Mouse (Mus musculus) MEL (cell line): Measurements from ENCODE around the gene Rad17. TPM values are rescaled to one million over a fixed set of nuclear protein-coding genes. Genes with fewer than 3 reads are reported as not detected.

Experiments used
- DNase-seq: peaks from one replicate; pipeline ENCODE4 v3.0.0; 2011; ENCODE audit warnings: low read depth, low spot score
- H3K27ac ChIP-seq: 2 replicates; pipeline ENCODE4 v1.5.1; 2012; ENCODE audit warnings: low read depth, mild to moderate bottlenecking, control low read depth, low read length, moderate library complexity; ENCODE audit not compliant: control insufficient read depth
- H3K27me3 ChIP-seq, 2 experiments: fragments of 150-350 bp in 1 of 2; sonication (generic) in 1 of 2; 2 replicates each; pipeline ENCODE4 v1.6.1; 2012; ENCODE audit warnings: low read length in 2 of 2, mild to moderate bottlenecking in 2 of 2, improper control_type of control experiment in 1 of 2, moderate library complexity in 1 of 2; ENCODE audit not compliant: insufficient read depth in 2 of 2, control insufficient read depth in 1 of 2
- H3K36me3 ChIP-seq, 2 experiments: 2 replicates each; pipeline ENCODE4 v1.6.1; 2012 to 2014; ENCODE audit warnings: low read length in 2 of 2, improper control_type of control experiment in 1 of 2, inconsistent platforms in 1 of 2, mild to moderate bottlenecking in 1 of 2; ENCODE audit not compliant: insufficient read depth in 2 of 2, control insufficient read depth in 1 of 2
- H3K4me1 ChIP-seq, 2 experiments: fragments of 150-350 bp in 1 of 2; sonication (generic) in 1 of 2; 2 replicates each; pipeline ENCODE4 v1.6.1; 2012; ENCODE audit warnings: low read length in 2 of 2, improper control_type of control experiment in 1 of 2, mild to moderate bottlenecking in 1 of 2; ENCODE audit not compliant: insufficient read depth in 2 of 2, control insufficient read depth in 1 of 2
- H3K4me3 ChIP-seq, 2 experiments: fragments of 150-350 bp in 1 of 2; sonication (generic) in 1 of 2; 2 replicates each; pipeline ENCODE4 v1.5.1; 2012; ENCODE audit warnings: low read depth in 2 of 2, low read length in 2 of 2, mild to moderate bottlenecking in 2 of 2, moderate library complexity in 2 of 2, control low read depth in 1 of 2, improper control_type of control experiment in 1 of 2; ENCODE audit not compliant: control insufficient read depth in 1 of 2, insufficient read depth in 1 of 2
- H3K79me2 ChIP-seq: 2 replicates; pipeline ENCODE4 v1.6.1; 2012; ENCODE audit warnings: mild to moderate bottlenecking, low read length, moderate library complexity; ENCODE audit not compliant: control insufficient read depth, poor library complexity, insufficient read depth
- H3K9ac ChIP-seq: 2 replicates; pipeline ENCODE4 v1.6.1; 2012; ENCODE audit warnings: low read depth, mild to moderate bottlenecking, control low read depth, low read length, moderate library complexity; ENCODE audit not compliant: control insufficient read depth, poor library complexity, severe bottlenecking
- H3K9me3 ChIP-seq: fragments of 150-350 bp; sonication (generic); replicated peaks from 2 replicates; pipeline ENCODE4 v1.6.1; 2012; ENCODE audit warnings: mild to moderate bottlenecking, low read length, improper control_type of control experiment, moderate library complexity; ENCODE audit not compliant: insufficient read depth
- CHD2 ChIP-seq: IDR thresholded peaks from 2 replicates; pipeline ENCODE4 v1.6.1; 2011; ENCODE audit warnings: low read length, improper control_type of control experiment
- CTCF ChIP-seq, 3 experiments: IDR thresholded peaks in 2 of 3; conservative IDR thresholded peaks in 1 of 3; 2 replicates each; pipeline ENCODE4 v1.5.1; 2011 to 2012; ENCODE audit warnings: low read length in 3 of 3, low read depth in 2 of 3, mild to moderate bottlenecking in 2 of 3, improper control_type of control experiment in 1 of 3, inconsistent platforms in 1 of 3, mixed read lengths in 1 of 3, moderate library complexity in 1 of 3; ENCODE audit not compliant: control insufficient read depth in 1 of 3, insufficient read depth in 1 of 3, poor library complexity in 1 of 3, severe bottlenecking in 1 of 3
- EP300 ChIP-seq, 2 experiments: IDR thresholded peaks; 2 replicates each; pipeline ENCODE4 v1.6.1; 2011; ENCODE audit warnings: improper control_type of control experiment in 2 of 2, low read length in 2 of 2, low read depth in 1 of 2, mild to moderate bottlenecking in 1 of 2
- JUND ChIP-seq: IDR thresholded peaks from 2 replicates; pipeline ENCODE4 v1.6.1; 2011; ENCODE audit warnings: low read depth, mild to moderate bottlenecking, improper control_type of control experiment, low read length
- MAFK ChIP-seq: IDR thresholded peaks from 2 replicates; pipeline ENCODE4 v1.6.1; 2011; ENCODE audit warnings: low read depth, mild to moderate bottlenecking, low read length, improper control_type of control experiment, borderline replicate concordance
- MAX ChIP-seq: IDR thresholded peaks from 2 replicates; pipeline ENCODE4 v1.6.1; 2011; ENCODE audit warnings: low read length, improper control_type of control experiment
- MAZ ChIP-seq: IDR thresholded peaks from 2 replicates; pipeline ENCODE4 v1.6.1; 2012; ENCODE audit warnings: low read depth, mild to moderate bottlenecking, inconsistent platforms, low read length, improper control_type of control experiment
- MYC ChIP-seq: IDR thresholded peaks from 2 replicates; pipeline ENCODE4 v1.6.1; 2011; ENCODE audit warnings: low read depth, mild to moderate bottlenecking, low read length, improper control_type of control experiment, moderate library complexity
- NRF1 ChIP-seq: IDR thresholded peaks from 2 replicates; pipeline ENCODE4 v1.6.1; 2014; ENCODE audit warnings: low read depth, mild to moderate bottlenecking, inconsistent platforms, low read length, improper control_type of control experiment, moderate library complexity; ENCODE audit not compliant: poor library complexity, insufficient read depth, severe bottlenecking
- POLR2AphosphoS5 ChIP-seq: IDR thresholded peaks from 2 replicates; pipeline ENCODE4 v1.6.1; 2012; ENCODE audit warnings: low read depth, borderline replicate concordance, mild to moderate bottlenecking, inconsistent platforms, low read length, moderate library complexity, mixed read lengths
- RAD21 ChIP-seq: IDR thresholded peaks from 2 replicates; pipeline ENCODE4 v1.6.1; 2011; ENCODE audit warnings: mild to moderate bottlenecking, low read depth, low read length, improper control_type of control experiment
- SIN3A ChIP-seq: IDR thresholded peaks from 2 replicates; pipeline ENCODE4 v1.6.1; 2012; ENCODE audit warnings: low read length, improper control_type of control experiment, inconsistent platforms
- SMC3 ChIP-seq: IDR thresholded peaks from 2 replicates; pipeline ENCODE4 v1.6.1; 2011; ENCODE audit warnings: low read depth, low read length, improper control_type of control experiment
- TAL1 ChIP-seq: IDR thresholded peaks from 2 replicates; pipeline ENCODE4 v1.6.1; 2012; ENCODE audit warnings: mild to moderate bottlenecking, inconsistent platforms, low read length, moderate library complexity, mixed read lengths
- USF1 ChIP-seq: IDR thresholded peaks from 2 replicates; pipeline ENCODE4 v1.6.1; 2014; ENCODE audit warnings: low read depth, mild to moderate bottlenecking, inconsistent platforms, low read length, improper control_type of control experiment, moderate library complexity
- USF2 ChIP-seq, 2 experiments: IDR thresholded peaks; 2 replicates each; pipeline ENCODE4 v1.6.1; 2011 to 2012; ENCODE audit warnings: improper control_type of control experiment in 2 of 2, low read length in 2 of 2, borderline replicate concordance in 1 of 2, inconsistent platforms in 1 of 2, low read depth in 1 of 2, mild to moderate bottlenecking in 1 of 2; ENCODE audit not compliant: insufficient read depth in 1 of 2
- ZMIZ1 ChIP-seq: IDR thresholded peaks from 2 replicates; pipeline ENCODE4 v1.6.1; 2012; ENCODE audit warnings: low read depth, mild to moderate bottlenecking, inconsistent platforms, low read length, improper control_type of control experiment, moderate library complexity
- polyA plus RNA-seq, 2 experiments: library from polyadenylated mRNA; stranded (reverse) in 1 of 2; unstranded in 1 of 2; fragments of >175 nt in 1 of 2; fragments of >200 nt in 1 of 2; gene quantifications; 2 replicates each; pipeline versions ENCODE4 v1.2.1 to v1.2.4; 2012; ENCODE audit warnings: low replicate concordance in 2 of 2, low read depth in 1 of 2; ENCODE audit not compliant: insufficient read length in 2 of 2, insufficient read depth in 1 of 2, missing spikeins in 1 of 2
- total RNA-seq: library from RNA; depleted of rRNA; stranded (reverse); fragments of 300-350 nt; gene quantifications from 2 replicates; pipeline ENCODE4 v1.2.3, GENCODE M21; 2012

Gene Rad17
- total and polyA plus RNA-seq, 3 experiments: 21.7 to 31.2 TPM; not detected in 1

- no peak overlapping the region for H3K9ac ChIP-seq
- H3K4me1 ChIP-seq: no peaks in the 10 kb centered on the region; a peak in 1 of 4 replicates
- H3K27me3 ChIP-seq: peaks cover 0 to 1% of the 10 kb centered on the region in 2 experiments; a peak in 1 of 4 replicates
- H3K27ac ChIP-seq: no peak overlapping the region
- H3K79me2 ChIP-seq: no peaks in the 10 kb centered on the region
- DNase-seq: peak; percentile 40
- no peaks in the 10 kb centered on the region; a peak in 1 of 4 replicates for H3K36me3 ChIP-seq
- H3K9me3 ChIP-seq: no peaks in the 10 kb centered on the region
- no peak for TF ChIP-seq SIN3A
- peak; percentile 95; the same call in 1 of the 2 replicates for TF ChIP-seq JUND
- TF ChIP-seq TAL1: no peak
- peak overlapping the region; percentile 33 to 35; a peak in 3 of 4 replicates for H3K4me3 ChIP-seq
Measured at GRCm38 (mm10) chr13:100582144-100582543, 68.7 kb downstream of the Rad17 start.

GRCm38 (mm10) chr13:100581701-100582100 is 69.2 kb downstream of the Rad17 start:
- peak overlapping the region in 1 of 2 experiments; percentile 35; a peak in 3 of 4 replicates for H3K4me3 ChIP-seq
- no peak overlapping the region for H3K9ac ChIP-seq
- no peaks in the 10 kb centered on the region; a peak in 1 of 4 replicates for H3K4me1 ChIP-seq
- H3K27me3 ChIP-seq: peaks cover 0 to 1% of the 10 kb centered on the region in 2 experiments; a peak in 1 of 4 replicates
- TF ChIP-seq CHD2: no peak
- no peak for TF ChIP-seq POLR2AphosphoS5
- TF ChIP-seq NRF1: no peak
- TF ChIP-seq USF2 (IDR thresholded peaks at IDR 0.05; ENCODE audit: borderline replicate concordance in 1 of 2, insufficient read depth in 1 of 2, low read depth in 1 of 2, low read length in 2 of 2): no peak
- no peak for TF ChIP-seq MAZ
- no peak for TF ChIP-seq USF1
- no peak for TF ChIP-seq MYC
- no peak for TF ChIP-seq MAFK
- no peak for TF ChIP-seq MAX
- H3K36me3 ChIP-seq: no peaks in the 10 kb centered on the region; a peak in 1 of 4 replicates
- H3K79me2 ChIP-seq: no peaks in the 10 kb centered on the region
- H3K9me3 ChIP-seq: no peaks in the 10 kb centered on the region
- peak; percentile 6 for DNase-seq
- no peak overlapping the region for H3K27ac ChIP-seq

GRCm38 (mm10) chr13:100579951-100580350 is 70.9 kb downstream of the Rad17 start:
- H3K9me3 ChIP-seq: no peaks in the 10 kb centered on the region
- no peak overlapping the region for H3K27ac ChIP-seq
- H3K36me3 ChIP-seq: no peaks in the 10 kb centered on the region; a peak in 1 of 4 replicates
- no peak overlapping the region for H3K4me3 ChIP-seq
- TF ChIP-seq ZMIZ1 (no peak), RAD21 (peak; percentile 24), CTCF (IDR thresholded peaks at IDR 0.05 in 2 of 3, conservative IDR thresholded peaks at IDR 0.05 in 1 of 3; ENCODE audit: control insufficient read depth in 1 of 3, insufficient read depth in 1 of 3, low read depth in 2 of 3, low read length in 3 of 3, poor library complexity in 1 of 3, severe bottlenecking in 1 of 3) (0 out of 6 replicates have a peak, but pooled peaks of 1 of the 3 experiments have one; percentile 2), SMC3 (0 out of 2 replicates have a peak, but pooled peaks have one; percentile 14), EP300 (IDR thresholded peaks at IDR 0.05; ENCODE audit: low read depth in 1 of 2, low read length in 2 of 2) (no peak)
- TF ChIP-seq, all 39 proteins: peak for 3
- DNase-seq: no peak
- Histone ChIP-seq H3K9ac (no peak overlapping the region), H3K27me3 (peaks cover 0 to 1% of the 10 kb centered on the region in 2 experiments; a peak in 1 of 4 replicates), H3K4me1 (peaks cover 0 to 4% of the 10 kb centered on the region in 2 experiments; a peak in 1 of 4 replicates), H3K79me2 (no peaks in the 10 kb centered on the region)
